Mouse (Mus musculus): Measurements from ENCODE around the gene Wnt3a. TPM values are rescaled to one million over a fixed set of nuclear protein-coding genes. Genes with fewer than 3 reads are reported as not detected.

The Wnt3a gene
- polyA plus RNA-seq, 1 experiment = 15.4 TPM

DNA sequence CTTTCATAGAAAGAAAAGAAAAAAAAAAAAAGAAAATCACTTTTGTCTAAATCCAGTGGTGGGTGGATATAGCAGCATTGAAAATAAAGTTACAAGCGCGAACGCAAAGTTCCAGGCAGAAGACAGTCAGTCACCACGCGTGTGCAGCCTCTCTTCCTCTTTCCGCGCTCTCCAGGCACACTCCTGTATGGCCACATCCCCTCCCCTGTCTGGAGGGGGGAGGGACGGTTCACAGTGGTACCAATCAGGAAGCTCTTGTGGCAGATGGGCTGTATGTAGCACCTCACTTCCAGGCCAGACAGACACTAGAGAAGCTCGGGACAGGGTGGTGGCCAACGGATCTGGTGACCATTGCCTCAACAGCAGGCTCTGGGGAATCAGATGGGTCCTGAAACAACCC, 42.5 kb downstream of the Wnt3a start:
- H3K4me3 ChIP-seq (replicated peaks; ENCODE audit: extremely low read depth, low read depth, low read length) = no peak overlapping the region
- no peak for DNase-seq
- WGBS = 39% methylated on average over 10 of the region's 10 CpGs
- TF ChIP-seq POLR2A (IDR thresholded peaks at IDR 0.05; ENCODE audit: borderline replicate concordance, extremely low read depth, low read depth, low read length) = no peak
- TF ChIP-seq CTCF (IDR thresholded peaks at IDR 0.05; ENCODE audit: insufficient read depth, low read length) = no peak
- H3K4me1 ChIP-seq (ENCODE audit: control insufficient read depth, insufficient read depth, low read length) = no peaks in the 10 kb centered on the region

DNA sequence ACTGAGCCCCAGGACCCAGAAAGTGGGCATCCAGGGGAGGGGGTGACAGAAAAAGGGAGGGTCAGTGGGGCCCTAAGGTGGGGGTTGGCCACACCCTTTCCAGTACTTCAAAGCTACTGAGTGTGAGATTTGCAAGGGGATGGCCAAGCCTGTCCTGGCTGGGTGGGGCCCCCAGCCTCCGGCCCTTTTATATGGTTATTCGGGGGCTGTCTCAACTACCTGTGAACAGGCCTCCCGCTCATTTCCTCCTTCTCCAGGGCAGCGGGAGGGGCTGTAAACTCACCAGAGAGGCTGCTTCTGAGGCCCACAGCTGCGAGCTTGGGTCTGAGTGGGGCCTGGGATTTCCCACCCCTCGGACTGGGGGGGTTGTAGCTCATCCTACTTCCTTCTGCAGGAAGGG, 46.7 kb downstream of the Wnt3a start:
- TF ChIP-seq POLR2A (IDR thresholded peaks at IDR 0.05; ENCODE audit: borderline replicate concordance, extremely low read depth, low read depth, low read length) (no peak), CTCF (IDR thresholded peaks at IDR 0.05; ENCODE audit: insufficient read depth, low read length) (no peak)
- 29% methylated on average over 6 of the region's 6 CpGs for WGBS
- DNase-seq = no peak
- Histone ChIP-seq H3K4me3 (replicated peaks; ENCODE audit: extremely low read depth, low read depth, low read length) (no peak overlapping the region), H3K4me1 (ENCODE audit: control insufficient read depth, insufficient read depth, low read length) (peaks cover 3% of the 10 kb centered on the region)

DNA sequence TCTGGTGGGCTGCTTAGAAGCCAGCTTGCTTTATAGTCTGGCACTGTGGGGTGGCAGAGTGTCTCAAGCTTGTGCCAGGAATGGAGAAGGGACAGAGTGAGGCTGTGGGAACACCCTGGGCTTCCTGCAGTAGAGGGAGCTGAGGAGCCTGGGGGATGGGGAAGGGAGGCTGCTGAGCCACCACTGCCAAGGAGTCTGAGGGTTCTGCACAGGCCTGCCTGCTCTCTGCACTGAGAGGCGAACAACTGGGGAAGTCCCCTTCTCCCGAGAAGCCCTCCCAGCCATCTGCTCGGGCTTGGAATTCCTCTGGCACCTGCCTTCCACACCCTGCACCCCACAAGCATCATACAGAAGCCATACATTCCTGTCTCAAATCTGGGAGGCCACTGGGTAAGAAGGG, 48.7 kb downstream of the Wnt3a start:
- DNase-seq = no peak
- H3K4me1 ChIP-seq (ENCODE audit: control insufficient read depth, insufficient read depth, low read length) = peaks cover 3% of the 10 kb centered on the region
- WGBS = 29% methylated on average over 3 of the region's 3 CpGs
- H3K4me3 ChIP-seq (replicated peaks; ENCODE audit: extremely low read depth, low read depth, low read length) = no peak overlapping the region
- TF ChIP-seq CTCF (IDR thresholded peaks at IDR 0.05; ENCODE audit: insufficient read depth, low read length) (no peak), POLR2A (IDR thresholded peaks at IDR 0.05; ENCODE audit: borderline replicate concordance, extremely low read depth, low read depth, low read length) (no peak)

DNA sequence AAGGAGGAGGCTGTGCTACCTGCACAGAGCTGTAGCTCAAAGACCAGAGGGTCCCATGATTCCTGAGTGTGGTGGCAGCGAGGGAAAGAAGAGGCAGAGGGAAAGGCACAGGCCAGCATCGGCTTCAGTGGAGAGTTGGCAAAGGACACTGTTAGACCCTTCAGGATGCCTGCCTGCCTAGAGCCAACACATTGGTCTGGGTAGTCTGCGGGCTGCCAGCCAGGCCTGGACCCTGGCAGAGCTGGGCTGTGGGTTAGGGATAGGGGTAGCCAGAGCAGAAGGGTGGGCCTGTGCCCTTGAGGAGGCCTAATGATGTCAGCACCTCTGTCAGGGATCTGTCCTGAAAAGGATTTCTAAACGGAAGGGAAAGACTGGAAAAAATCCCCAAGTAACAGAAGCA, 50.8 kb downstream of the Wnt3a start:
- TF ChIP-seq CTCF (IDR thresholded peaks at IDR 0.05; ENCODE audit: insufficient read depth, low read length) (no peak), POLR2A (IDR thresholded peaks at IDR 0.05; ENCODE audit: borderline replicate concordance, extremely low read depth, low read depth, low read length) (no peak)
- 77% methylated on average over 4 of the region's 4 CpGs for WGBS
- Histone ChIP-seq H3K4me3 (replicated peaks; ENCODE audit: extremely low read depth, low read depth, low read length) (no peak overlapping the region), H3K4me1 (ENCODE audit: control insufficient read depth, insufficient read depth, low read length) (peaks cover 3% of the 10 kb centered on the region)
- no peak for DNase-seq

DNA sequence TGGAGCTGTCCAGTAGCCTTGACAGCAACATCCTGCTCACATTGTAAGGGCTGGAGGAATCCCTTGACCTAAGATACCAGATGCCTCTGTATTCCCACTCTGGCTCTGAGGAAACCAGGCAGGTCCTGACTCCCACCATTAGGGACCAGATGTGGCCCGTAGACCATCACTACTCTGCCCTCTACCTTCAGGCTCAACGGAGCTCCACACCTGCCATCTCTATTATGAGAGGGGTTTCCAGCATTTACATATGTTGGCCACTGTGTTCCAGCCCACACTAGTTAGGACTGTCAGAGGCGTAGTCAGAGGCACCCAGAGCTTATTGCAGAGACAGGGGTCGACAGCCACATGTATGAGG, 51.1 kb downstream of the Wnt3a start:
- H3K4me1 ChIP-seq (ENCODE audit: control insufficient read depth, insufficient read depth, low read length) = peaks cover 3% of the 10 kb centered on the region
- 61% methylated on average over 4 of the region's 4 CpGs for WGBS
- DNase-seq = no peak
- no peak for TF ChIP-seq CTCF (IDR thresholded peaks at IDR 0.05; ENCODE audit: insufficient read depth, low read length)
- TF ChIP-seq POLR2A (IDR thresholded peaks at IDR 0.05; ENCODE audit: borderline replicate concordance, extremely low read depth, low read depth, low read length) = no peak
- no peak overlapping the region for H3K4me3 ChIP-seq (replicated peaks; ENCODE audit: extremely low read depth, low read depth, low read length)

DNA sequence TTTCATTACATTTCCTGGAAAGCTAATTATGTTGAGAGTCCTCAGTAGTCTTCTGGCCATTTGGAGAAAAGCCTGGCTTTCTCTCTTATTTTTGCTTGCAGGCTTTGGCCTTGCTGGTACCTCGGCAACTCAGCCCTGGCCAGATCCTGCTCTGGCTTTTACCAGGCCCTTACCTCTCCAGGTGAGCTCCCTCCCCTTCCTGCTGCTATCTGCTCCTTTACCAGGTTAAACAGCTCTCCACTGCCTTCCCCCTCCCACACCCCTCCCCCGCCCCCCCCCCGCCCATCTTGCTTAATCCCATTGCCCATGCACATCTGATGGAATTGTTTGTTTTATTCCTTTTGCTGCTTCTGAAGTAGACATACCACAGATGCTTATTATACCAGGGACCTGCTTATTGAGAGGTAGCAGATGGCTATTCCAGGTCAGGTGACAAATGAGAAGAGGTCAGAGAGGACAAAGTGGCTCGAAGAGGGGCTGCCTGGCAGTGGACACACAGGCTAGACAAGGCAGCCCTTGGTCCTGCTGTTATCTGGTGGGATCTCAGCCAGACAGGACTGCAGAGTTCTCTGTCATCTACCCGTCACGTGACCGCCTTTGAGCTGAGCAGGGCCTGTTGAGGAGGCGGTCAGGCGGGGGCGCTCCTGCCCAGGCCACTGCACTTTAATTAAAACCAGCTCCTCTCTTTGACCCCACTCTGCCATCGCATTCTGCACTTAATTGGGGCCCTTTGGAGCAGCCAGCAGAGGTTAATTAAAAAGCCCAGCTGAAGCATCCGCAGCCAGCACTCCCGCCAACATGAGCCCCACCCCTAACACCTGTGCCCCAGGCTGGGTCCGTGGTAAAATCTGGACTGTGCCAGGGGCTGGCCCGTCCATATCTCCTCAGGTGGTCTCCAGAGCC, 51.8 kb downstream of the Wnt3a start:
- whole genome bisulfite sequencing = 7% methylated on average over 15 of the region's 15 CpGs
- peaks cover 3% of the 10 kb centered on the region for H3K4me1 ChIP-seq (ENCODE audit: control insufficient read depth, insufficient read depth, low read length)
- peak; percentile 47 for TF ChIP-seq CTCF (IDR thresholded peaks at IDR 0.05; ENCODE audit: insufficient read depth, low read length)
- TF ChIP-seq POLR2A (IDR thresholded peaks at IDR 0.05; ENCODE audit: borderline replicate concordance, extremely low read depth, low read depth, low read length) = no peak
- DNase-seq = peak; percentile 78
- H3K4me3 ChIP-seq (replicated peaks; ENCODE audit: extremely low read depth, low read depth, low read length) = no peak overlapping the region

DNA sequence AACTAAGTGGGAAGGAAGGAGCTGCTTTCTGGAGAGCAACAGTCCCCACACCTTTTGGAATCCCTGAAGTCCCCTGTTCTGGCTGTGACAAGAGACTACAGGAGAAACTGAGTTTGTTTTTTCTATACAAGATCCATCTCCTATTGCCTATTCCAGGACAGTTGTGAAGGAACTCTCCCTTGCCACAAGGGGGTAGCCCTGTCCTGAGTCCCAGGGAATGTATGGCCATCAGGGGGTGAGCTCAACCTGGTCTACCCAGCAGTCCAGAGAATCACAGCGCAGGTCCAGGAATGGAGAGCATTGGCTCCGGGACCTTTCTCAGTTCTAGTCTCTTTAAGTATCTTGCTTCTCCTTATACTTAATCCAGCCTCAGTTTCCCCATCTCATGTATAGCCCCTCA, 57.8 kb downstream of the Wnt3a start:
- TF ChIP-seq POLR2A (IDR thresholded peaks at IDR 0.05; ENCODE audit: borderline replicate concordance, extremely low read depth, low read depth, low read length) = no peak
- TF ChIP-seq CTCF (IDR thresholded peaks at IDR 0.05; ENCODE audit: insufficient read depth, low read length) = no peak
- no peak for DNase-seq
- 62% methylated on average over 2 of the region's 2 CpGs for WGBS
- Histone ChIP-seq H3K4me1 (ENCODE audit: control insufficient read depth, insufficient read depth, low read length) (peaks cover 4% of the 10 kb centered on the region; the same call in 1 of the 2 replicates), H3K4me3 (replicated peaks; ENCODE audit: extremely low read depth, low read depth, low read length) (no peak overlapping the region)

DNA sequence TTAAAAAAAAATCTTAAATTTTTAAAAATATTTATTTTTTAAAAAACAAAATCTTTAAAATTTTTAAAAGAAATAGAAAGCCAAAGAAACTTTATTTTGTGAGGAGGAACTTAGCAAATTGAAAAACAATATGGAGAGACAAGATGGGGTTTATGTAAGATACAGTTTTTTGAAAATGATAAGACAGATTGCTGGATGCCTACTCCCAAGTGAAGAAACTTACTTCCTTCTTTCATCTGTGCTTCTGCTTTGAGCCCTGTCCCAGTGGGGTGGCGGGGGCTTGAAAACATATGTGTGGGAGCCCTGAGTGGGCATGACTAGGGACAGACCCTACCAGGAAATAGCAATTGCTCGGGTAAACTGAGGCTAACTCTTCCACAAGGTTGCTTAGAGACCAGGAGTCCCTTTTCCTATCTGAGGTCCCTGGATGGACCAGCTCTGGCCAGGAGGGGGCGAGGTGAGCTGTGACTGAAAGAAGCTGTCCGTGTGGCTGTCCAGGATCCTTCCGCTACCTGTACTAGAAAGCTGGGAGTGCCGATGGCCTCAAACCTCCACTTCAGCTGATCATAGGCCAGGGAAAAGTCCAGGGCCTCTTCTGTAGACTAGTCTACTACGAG, 60.3 kb downstream of the Wnt3a start:
- TF ChIP-seq POLR2A (IDR thresholded peaks at IDR 0.05; ENCODE audit: borderline replicate concordance, extremely low read depth, low read depth, low read length) (no peak), CTCF (IDR thresholded peaks at IDR 0.05; ENCODE audit: insufficient read depth, low read length) (peak; percentile 84)
- WGBS = 12% methylated on average over 7 of the region's 7 CpGs
- Histone ChIP-seq H3K4me1 (ENCODE audit: control insufficient read depth, insufficient read depth, low read length) (peaks cover 15% of the 10 kb centered on the region), H3K4me3 (replicated peaks; ENCODE audit: extremely low read depth, low read depth, low read length) (no peak overlapping the region)
- DNase-seq = peak; percentile 76

DNA sequence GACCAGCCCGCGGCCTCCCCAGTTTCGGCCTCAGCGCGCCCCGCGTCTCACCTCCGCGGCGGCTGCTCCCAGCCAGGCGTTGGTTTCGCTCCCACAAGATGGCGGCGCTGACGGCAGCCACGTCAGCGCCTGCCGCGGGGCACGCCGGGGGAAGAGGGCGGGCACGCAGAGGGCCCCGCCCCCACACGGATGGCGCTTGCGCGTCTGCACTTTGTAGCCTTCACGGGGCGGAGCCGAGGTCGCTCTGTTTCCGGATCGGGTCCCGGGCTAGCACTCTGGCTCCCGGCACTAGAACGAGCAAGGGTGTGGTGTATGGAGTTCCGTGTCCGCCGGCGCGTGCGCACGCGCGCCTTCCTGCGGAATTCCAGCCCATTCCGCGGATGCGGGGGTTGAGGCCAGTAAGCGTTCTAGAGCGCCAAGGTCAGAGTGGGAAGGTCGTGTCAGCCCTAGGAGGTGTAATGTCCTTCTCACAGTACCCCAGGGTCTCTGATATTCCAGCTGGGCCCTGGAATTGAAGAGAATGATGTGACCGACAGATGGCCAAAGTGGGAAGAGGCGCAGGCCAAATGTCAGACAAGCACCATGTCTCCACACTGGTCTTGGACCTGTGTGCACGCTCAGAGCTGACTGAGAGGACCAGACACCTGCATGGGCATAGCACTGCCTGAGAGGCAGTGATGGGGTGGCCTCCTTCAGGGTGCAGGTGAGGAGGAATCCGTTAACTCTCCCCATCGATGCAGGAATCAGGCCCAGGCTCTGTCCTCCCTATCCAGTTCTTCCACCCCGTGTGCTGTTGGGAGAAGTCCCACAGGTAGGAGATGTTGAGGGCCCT, 62.2 kb downstream of the Wnt3a start, which contains the start of gene Arf1:
Arf1 (minus strand) TSS at position 149 of the 832 bp plus-strand sequence.
- TF ChIP-seq CTCF (IDR thresholded peaks at IDR 0.05; ENCODE audit: insufficient read depth, low read length) (0 out of 2 replicates have a peak, but pooled peaks have one; percentile 4), POLR2A (IDR thresholded peaks at IDR 0.05; ENCODE audit: borderline replicate concordance, extremely low read depth, low read depth, low read length) (peak; percentile 78)
- peak; percentile 97 for DNase-seq
- peaks cover 31% of the 10 kb centered on the region for H3K4me1 ChIP-seq (ENCODE audit: control insufficient read depth, insufficient read depth, low read length)
- WGBS = 5% methylated on average over 59 of the region's 59 CpGs
- H3K4me3 ChIP-seq (replicated peaks; ENCODE audit: extremely low read depth, low read depth, low read length) = peak within 1 kb of the TSS; percentile 86
